Mouse (Mus musculus): Measurements from ENCODE around the gene Tmprss4. TPM values are rescaled to one million over a fixed set of nuclear protein-coding genes. Genes with fewer than 3 reads are reported as not detected.

Gene Tmprss4
- polyA plus RNA-seq, 1 experiment from 2014 or later = 2.8 TPM

GRCm38 (mm10) chr9:45202021-45202798 is 1.7 kb downstream of the Tmprss4 start:
- H3K27ac ChIP-seq (ENCODE audit: low read length) = no peak overlapping the region
- no peak overlapping the region for H3K4me2 ChIP-seq (ENCODE audit: low read depth, low read length)
- WGBS = 60% methylated on average over 9 of the region's 9 CpGs
- H3K4me3 ChIP-seq (ENCODE audit: low read length) = no peak overlapping the region
- no peaks in the 10 kb centered on the region for H3K27me3 ChIP-seq (ENCODE audit: control insufficient read depth, insufficient read depth, low read depth, low read length)
- H3K36me3 ChIP-seq (ENCODE audit: control insufficient read depth, insufficient read depth, low read length) = no peaks in the 10 kb centered on the region
- ATAC-seq (ENCODE audit: low read depth) = no peak
- no peaks in the 10 kb centered on the region for H3K4me1 ChIP-seq (replicated peaks; ENCODE audit: control insufficient read depth, insufficient read depth, low read length)
- H3K9ac ChIP-seq (ENCODE audit: low read length) = no peak overlapping the region
- H3K9me3 ChIP-seq (ENCODE audit: control insufficient read depth, low read length) = no peaks in the 10 kb centered on the region

GRCm38 (mm10) chr9:45201319-45201947 is 2.5 kb downstream of the Tmprss4 start:
- H3K36me3 ChIP-seq (ENCODE audit: control insufficient read depth, insufficient read depth, low read length) = no peaks in the 10 kb centered on the region
- H3K4me1 ChIP-seq (replicated peaks; ENCODE audit: control insufficient read depth, insufficient read depth, low read length) = no peaks in the 10 kb centered on the region
- no peak overlapping the region for H3K27ac ChIP-seq (ENCODE audit: low read length)
- H3K4me2 ChIP-seq (ENCODE audit: low read depth, low read length) = no peak overlapping the region
- 71% methylated on average over 5 of the region's 5 CpGs for WGBS
- ATAC-seq (ENCODE audit: low read depth) = no peak
- H3K4me3 ChIP-seq (ENCODE audit: low read length) = no peak overlapping the region
- H3K27me3 ChIP-seq (ENCODE audit: control insufficient read depth, insufficient read depth, low read depth, low read length) = no peaks in the 10 kb centered on the region
- no peak overlapping the region for H3K9ac ChIP-seq (ENCODE audit: low read length)
- H3K9me3 ChIP-seq (ENCODE audit: control insufficient read depth, low read length) = no peaks in the 10 kb centered on the region

- no peak overlapping the region for H3K4me2 ChIP-seq (ENCODE audit: low read depth, low read length)
- H3K4me1 ChIP-seq (replicated peaks; ENCODE audit: control insufficient read depth, insufficient read depth, low read length) = no peaks in the 10 kb centered on the region
- 66% methylated on average over 5 of the region's 5 CpGs for WGBS
- no peak overlapping the region for H3K9ac ChIP-seq (ENCODE audit: low read length)
- H3K27ac ChIP-seq (ENCODE audit: low read length) = no peak overlapping the region
- no peaks in the 10 kb centered on the region for H3K9me3 ChIP-seq (ENCODE audit: control insufficient read depth, low read length)
- no peak for ATAC-seq (ENCODE audit: low read depth)
- H3K4me3 ChIP-seq (ENCODE audit: low read length) = no peak overlapping the region
- H3K36me3 ChIP-seq (ENCODE audit: control insufficient read depth, insufficient read depth, low read length) = no peaks in the 10 kb centered on the region
- H3K27me3 ChIP-seq (ENCODE audit: control insufficient read depth, insufficient read depth, low read depth, low read length) = no peaks in the 10 kb centered on the region
Observed at GRCm38 (mm10) chr9:45197549-45197948, 6.3 kb downstream of the Tmprss4 start.

GRCm38 (mm10) chr9:45196125-45196830 is 7.6 kb downstream of the Tmprss4 start:
- H3K4me1 ChIP-seq (replicated peaks; ENCODE audit: control insufficient read depth, insufficient read depth, low read length) = no peaks in the 10 kb centered on the region
- no peak overlapping the region for H3K27ac ChIP-seq (ENCODE audit: low read length)
- 67% methylated on average over 8 of the region's 8 CpGs for WGBS
- H3K36me3 ChIP-seq (ENCODE audit: control insufficient read depth, insufficient read depth, low read length) = no peaks in the 10 kb centered on the region
- H3K27me3 ChIP-seq (ENCODE audit: control insufficient read depth, insufficient read depth, low read depth, low read length) = no peaks in the 10 kb centered on the region
- H3K9me3 ChIP-seq (ENCODE audit: control insufficient read depth, low read length) = no peaks in the 10 kb centered on the region
- ATAC-seq (ENCODE audit: low read depth) = no peak
- H3K4me2 ChIP-seq (ENCODE audit: low read depth, low read length) = no peak overlapping the region
- no peak overlapping the region for H3K4me3 ChIP-seq (ENCODE audit: low read length)
- H3K9ac ChIP-seq (ENCODE audit: low read length) = no peak overlapping the region

- H3K9ac ChIP-seq (ENCODE audit: low read length) = no peak overlapping the region
- H3K4me2 ChIP-seq (ENCODE audit: low read depth, low read length) = no peak overlapping the region
- no peaks in the 10 kb centered on the region for H3K9me3 ChIP-seq (ENCODE audit: control insufficient read depth, low read length)
- ATAC-seq (ENCODE audit: low read depth) = no peak
- no peaks in the 10 kb centered on the region for H3K4me1 ChIP-seq (replicated peaks; ENCODE audit: control insufficient read depth, insufficient read depth, low read length)
- 67% methylated on average over 4 of the region's 4 CpGs for WGBS
- H3K36me3 ChIP-seq (ENCODE audit: control insufficient read depth, insufficient read depth, low read length) = no peaks in the 10 kb centered on the region
- H3K27ac ChIP-seq (ENCODE audit: low read length) = no peak overlapping the region
- H3K27me3 ChIP-seq (ENCODE audit: control insufficient read depth, insufficient read depth, low read depth, low read length) = no peaks in the 10 kb centered on the region
- no peak overlapping the region for H3K4me3 ChIP-seq (ENCODE audit: low read length)
Observed at GRCm38 (mm10) chr9:45195468-45195867, 8.4 kb downstream of the Tmprss4 start.

- Histone ChIP-seq H3K9me3 (ENCODE audit: control insufficient read depth, low read length) (no peaks in the 10 kb centered on the region), H3K4me3 (ENCODE audit: low read length) (no peak overlapping the region), H3K9ac (ENCODE audit: low read length) (no peak overlapping the region), H3K4me2 (ENCODE audit: low read depth, low read length) (no peak overlapping the region), H3K27ac (ENCODE audit: low read length) (no peak overlapping the region), H3K36me3 (ENCODE audit: control insufficient read depth, insufficient read depth, low read length) (no peaks in the 10 kb centered on the region), H3K4me1 (replicated peaks; ENCODE audit: control insufficient read depth, insufficient read depth, low read length) (no peaks in the 10 kb centered on the region), H3K27me3 (ENCODE audit: control insufficient read depth, insufficient read depth, low read depth, low read length) (no peaks in the 10 kb centered on the region)
- 86% methylated on average over 4 of the region's 4 CpGs for WGBS
- no peak for ATAC-seq (ENCODE audit: low read depth)
Observed at GRCm38 (mm10) chr9:45189661-45190174, 14.2 kb downstream of the Tmprss4 start.

GRCm38 (mm10) chr9:45188570-45189563 is 15.0 kb downstream of the Tmprss4 start:
- H3K4me1 ChIP-seq (replicated peaks; ENCODE audit: control insufficient read depth, insufficient read depth, low read length) = no peaks in the 10 kb centered on the region
- H3K9ac ChIP-seq (ENCODE audit: low read length) = no peak overlapping the region
- H3K36me3 ChIP-seq (ENCODE audit: control insufficient read depth, insufficient read depth, low read length) = no peaks in the 10 kb centered on the region
- no peak for ATAC-seq (ENCODE audit: low read depth)
- H3K4me3 ChIP-seq (ENCODE audit: low read length) = no peak overlapping the region
- no peaks in the 10 kb centered on the region for H3K27me3 ChIP-seq (ENCODE audit: control insufficient read depth, insufficient read depth, low read depth, low read length)
- H3K9me3 ChIP-seq (ENCODE audit: control insufficient read depth, low read length) = no peaks in the 10 kb centered on the region
- H3K4me2 ChIP-seq (ENCODE audit: low read depth, low read length) = no peak overlapping the region
- WGBS = 84% methylated on average over 10 of the region's 10 CpGs
- H3K27ac ChIP-seq (ENCODE audit: low read length) = no peak overlapping the region

- Histone ChIP-seq H3K4me3 (ENCODE audit: low read length) (no peak overlapping the region), H3K27ac (ENCODE audit: low read length) (no peak overlapping the region), H3K27me3 (ENCODE audit: control insufficient read depth, insufficient read depth, low read depth, low read length) (no peaks in the 10 kb centered on the region), H3K36me3 (ENCODE audit: control insufficient read depth, insufficient read depth, low read length) (no peaks in the 10 kb centered on the region), H3K9ac (ENCODE audit: low read length) (no peak overlapping the region), H3K4me2 (ENCODE audit: low read depth, low read length) (no peak overlapping the region), H3K9me3 (ENCODE audit: control insufficient read depth, low read length) (no peaks in the 10 kb centered on the region), H3K4me1 (replicated peaks; ENCODE audit: control insufficient read depth, insufficient read depth, low read length) (no peaks in the 10 kb centered on the region)
- ATAC-seq (ENCODE audit: low read depth) = no peak
- 66% methylated on average over 4 of the region's 4 CpGs for WGBS
Observed at GRCm38 (mm10) chr9:45185250-45185649, 18.6 kb downstream of the Tmprss4 start.
